Mouse (Mus musculus) telencephalon, adult 2 months (tissue): Measurements from ENCODE around the gene Nuak2.

Experiments used
- DNase-seq: peaks from one replicate; pipeline ENCODE4 v3.0.0-alpha.2; 2011; ENCODE audit warnings: low read depth, low spot score

The Nuak2 gene

DNA sequence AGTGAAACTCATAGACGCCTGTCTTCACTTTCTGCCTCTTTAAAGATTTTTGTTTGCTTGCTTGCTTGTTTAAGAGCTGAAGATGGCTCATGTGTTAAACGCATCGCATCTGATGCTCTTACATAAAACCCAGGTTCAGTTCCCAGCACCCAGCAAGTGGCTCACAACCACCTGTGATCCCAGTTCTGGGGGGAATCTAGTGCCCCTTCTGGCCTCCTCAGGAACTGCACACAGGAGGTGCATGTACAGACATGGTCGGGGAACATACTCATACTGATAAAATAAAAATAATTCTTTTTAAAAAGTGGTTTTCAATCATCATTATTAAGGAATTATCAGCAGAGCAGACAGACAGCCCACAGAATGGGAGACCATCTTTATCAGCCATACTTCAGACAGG is 35.1 kb downstream of the Nuak2 start:
- DNase-seq, result no peak

DNA sequence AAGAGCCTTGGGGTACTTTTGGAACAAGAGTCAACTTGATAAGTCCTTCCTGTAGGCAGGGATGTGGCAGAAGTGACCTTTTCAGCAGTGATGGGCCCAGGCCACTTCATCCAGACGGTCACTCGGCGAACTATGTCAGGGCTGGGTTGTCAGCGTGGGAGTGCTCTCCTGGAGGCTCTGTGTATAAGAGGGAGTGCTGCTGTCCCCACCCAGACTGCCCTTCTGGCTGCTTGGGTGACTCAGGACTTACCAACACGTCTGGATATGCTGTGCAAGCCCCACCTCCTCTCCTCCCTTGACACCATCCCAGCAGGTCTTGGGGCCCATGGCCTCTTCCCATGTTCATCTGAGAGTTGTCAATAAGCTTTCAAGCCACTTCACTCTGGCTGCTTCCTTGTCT is 37.5 kb downstream of the Nuak2 start:
- no peak for DNase-seq

DNA sequence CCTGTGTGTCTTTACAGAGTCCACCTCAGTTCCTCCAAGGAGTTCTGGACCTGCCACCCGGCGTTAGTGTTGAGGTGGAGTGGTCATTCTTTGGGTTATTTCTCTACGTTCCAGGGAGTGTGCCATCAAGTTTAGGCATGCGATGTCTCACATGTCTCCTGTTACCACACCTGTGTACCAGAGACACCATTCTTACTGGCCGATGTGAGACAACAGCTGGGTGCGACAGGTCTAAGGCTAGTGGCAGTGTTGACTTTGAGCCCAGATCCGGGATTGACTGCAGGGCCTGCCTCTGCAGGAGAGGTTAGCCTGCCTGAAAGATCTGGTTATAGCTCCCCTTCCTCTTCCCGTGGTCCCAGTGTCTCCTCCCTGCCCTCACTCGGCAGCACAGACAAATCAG is 38.3 kb downstream of the Nuak2 start:
- no peak for DNase-seq

GRCm38 (mm10) chr1:132355162-132355601 is 39.3 kb downstream of the Nuak2 start:
- no peak for DNase-seq

- peak; percentile 60 for DNase-seq
Observed at GRCm38 (mm10) chr1:132355841-132356242, 39.9 kb downstream of the Nuak2 start.

- no peak for DNase-seq
Observed at GRCm38 (mm10) chr1:132356841-132357240, 40.9 kb downstream of the Nuak2 start.

- DNase-seq, result no peak
Observed at GRCm38 (mm10) chr1:132361959-132362358, 46.0 kb downstream of the Nuak2 start.

GRCm38 (mm10) chr1:132364388-132364787 is 48.5 kb downstream of the Nuak2 start:
- DNase-seq, result no peak

DNA sequence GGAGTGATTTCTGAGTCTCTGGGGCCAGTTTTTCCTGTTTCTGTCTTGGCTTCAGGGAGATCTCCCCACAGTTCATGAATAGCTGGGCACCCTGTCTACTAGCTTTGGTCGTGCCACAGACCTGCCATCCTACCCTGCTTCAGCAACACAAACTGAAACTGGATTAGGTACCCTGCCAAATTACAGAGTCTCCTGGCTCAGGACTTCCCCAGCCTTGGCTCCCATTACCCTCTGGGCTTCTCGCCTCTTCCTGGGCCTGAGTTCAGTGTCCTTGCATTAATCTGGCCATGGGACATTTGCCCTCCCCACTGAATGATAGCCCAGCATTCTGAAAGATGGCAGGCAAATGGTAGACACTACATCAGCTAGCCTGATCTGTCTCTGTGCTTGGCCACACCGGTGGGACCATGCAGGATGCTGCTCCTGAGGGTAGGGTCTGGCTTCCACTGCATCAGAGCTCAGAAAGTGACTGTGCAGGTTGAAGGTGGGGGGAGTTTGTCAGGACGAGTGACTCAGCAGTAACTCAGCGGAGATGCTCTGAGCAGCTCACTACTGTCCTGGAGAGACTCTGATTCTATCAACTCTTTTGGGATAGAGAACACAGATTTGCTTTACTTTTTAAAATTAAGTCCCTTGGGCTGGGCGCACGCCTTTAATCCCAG is 49.1 kb downstream of the Nuak2 start:
- no peak for DNase-seq

GRCm38 (mm10) chr1:132365645-132366044 is 49.7 kb downstream of the Nuak2 start:
- DNase-seq, result no peak

DNA sequence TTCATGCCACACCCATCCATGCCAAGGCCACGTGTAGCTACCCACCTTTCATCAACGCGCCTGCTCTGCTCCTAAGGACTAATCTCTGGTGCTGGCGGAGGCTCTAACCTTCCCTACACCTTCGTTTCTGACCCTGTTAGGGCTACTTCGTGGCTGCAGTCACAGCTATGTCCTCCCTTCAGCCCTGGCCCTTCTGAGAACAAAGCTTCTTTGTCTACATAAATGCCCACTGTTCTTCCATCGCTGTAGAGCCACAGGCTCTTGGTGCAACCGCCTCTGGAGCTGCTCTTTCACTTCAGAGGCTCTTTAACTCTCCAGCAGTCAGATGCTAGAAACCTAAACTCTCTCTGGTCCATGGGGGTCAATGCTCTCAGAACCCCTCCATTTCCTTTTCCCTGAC is 50.3 kb downstream of the Nuak2 start:
- no peak for DNase-seq

DNA sequence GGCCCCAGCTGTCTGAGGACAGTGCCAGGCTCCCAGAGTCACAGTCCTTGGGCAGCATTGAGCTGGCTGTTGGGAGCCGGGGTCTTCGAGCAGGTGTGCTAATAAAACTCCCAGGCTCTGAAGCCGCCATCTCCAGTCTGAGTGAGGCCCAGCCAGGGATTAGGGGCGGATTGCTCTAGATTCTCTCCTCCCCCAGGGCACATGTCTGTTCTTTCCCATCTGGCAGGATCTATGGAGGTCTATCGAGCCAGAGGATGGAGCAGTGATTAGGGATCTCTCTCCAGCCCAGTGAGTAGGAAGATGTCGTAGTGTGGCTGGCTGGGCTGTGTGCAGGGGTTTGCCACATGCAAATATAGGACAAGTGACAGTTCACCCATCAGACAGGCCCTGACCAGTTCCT is 51.0 kb downstream of the Nuak2 start:
- no peak for DNase-seq

- DNase-seq, result no peak
Observed at GRCm38 (mm10) chr1:132367692-132368506, 52.0 kb downstream of the Nuak2 start.

DNA sequence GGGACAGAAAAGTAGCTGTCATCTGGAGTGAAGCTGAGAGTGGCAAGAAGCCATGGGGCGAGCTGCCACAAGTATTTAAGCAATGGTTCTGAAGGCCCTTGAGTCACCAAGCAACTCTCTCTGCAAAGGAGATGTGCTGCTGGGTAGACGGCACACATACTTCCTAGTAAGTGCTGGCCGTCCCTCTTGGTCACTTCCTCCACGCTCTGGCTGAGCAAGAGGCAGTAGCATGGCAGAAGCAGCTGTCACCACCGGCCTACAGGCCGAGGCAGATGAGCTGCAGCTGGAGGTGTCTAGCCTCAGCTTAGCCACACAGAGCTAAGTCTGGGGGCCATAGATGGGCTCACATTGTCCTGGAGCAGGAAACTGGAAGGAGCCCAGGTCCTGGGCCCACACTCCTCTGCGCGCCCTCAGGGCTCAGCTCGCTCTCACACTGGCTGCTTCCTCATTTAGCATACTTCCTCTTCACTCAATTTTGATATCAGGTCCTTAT is 54.8 kb downstream of the Nuak2 start:
- no peak for DNase-seq

DNA sequence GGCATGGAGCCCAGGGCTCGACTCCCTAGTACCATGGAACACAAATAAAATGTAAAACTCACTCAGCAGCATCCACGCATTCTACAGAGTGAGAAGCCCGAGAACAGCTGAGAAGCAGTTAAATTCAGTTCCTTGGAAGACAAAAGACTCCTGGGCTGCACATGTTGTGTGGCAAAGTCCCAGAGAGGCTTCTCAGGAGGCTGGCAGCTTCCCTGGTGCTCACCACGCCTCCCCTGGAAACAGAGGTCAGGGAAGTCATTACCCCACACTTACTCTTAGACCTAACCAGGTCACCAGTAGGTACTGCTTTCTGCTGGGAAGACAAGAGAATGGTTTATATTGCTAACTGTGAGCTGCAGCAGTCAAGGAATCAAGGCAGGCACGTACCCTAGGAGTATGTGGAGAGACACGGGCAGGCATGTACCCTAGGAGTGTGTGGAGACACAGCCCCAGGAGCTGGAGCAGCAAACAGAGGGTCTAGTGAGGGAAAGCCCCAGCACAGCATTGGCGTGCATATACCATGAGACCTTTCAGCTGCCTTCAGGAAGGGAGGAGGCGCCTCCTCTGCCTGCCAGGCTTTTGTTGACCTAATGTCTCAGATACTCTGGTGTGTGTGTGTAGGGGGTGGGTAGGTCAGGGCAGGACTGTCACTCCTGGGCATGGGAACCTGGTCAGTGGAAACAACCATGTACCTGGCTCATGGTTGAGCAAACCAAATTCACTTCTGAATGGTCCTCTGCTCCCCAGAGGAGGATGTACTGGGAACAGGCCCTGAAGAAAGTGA is 55.6 kb downstream of the Nuak2 start:
- DNase-seq, result no peak

DNA sequence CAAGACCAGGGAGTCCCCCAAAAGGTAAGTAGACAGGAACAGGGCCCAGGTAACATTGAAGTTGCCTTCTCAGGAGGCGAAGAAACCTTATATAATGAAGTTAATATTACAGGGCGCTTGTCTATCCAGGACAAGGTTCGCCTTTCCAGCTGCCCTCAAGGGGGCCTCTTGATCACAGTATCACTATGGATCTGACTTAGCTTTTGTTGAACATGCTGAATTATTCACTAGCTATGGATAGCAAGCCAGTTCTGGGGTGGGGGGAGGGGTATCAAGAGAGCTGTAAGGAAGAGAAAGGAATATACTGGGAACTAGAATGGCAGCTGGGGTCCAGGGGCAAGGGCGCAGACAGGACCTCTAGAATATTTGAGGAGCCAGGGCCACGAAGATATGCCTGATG is 56.4 kb downstream of the Nuak2 start:
- no peak for DNase-seq

DNA sequence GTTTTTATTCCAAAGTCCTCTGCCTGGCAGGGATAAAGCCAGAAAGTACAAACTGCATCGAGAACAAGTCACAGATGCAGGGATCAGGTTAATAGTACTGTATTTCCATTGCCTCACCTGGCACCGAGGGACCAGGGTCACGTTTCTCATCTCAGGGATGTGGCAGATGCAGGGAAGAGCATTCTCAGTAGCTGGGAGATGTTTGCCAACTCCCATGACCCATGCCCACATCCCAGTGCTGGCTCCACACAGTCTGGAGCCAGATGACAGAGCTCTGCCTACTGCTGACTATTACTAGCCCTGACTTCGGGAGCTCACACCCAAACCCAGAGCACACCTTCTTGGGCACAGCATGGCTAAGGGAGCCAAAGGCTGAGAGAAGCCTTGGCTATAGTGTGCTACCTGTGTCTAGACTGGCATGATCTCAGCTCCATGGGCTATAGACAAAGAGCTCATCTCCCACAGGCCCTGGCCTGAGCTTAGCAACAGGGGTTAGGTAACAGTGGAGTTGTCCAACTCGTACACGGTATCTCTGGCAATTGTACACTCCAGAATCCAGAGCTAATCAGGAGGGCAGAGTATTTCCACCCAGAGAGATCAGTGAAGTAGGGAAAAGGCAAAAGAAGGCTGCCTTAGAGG is 57.1 kb downstream of the Nuak2 start:
- DNase-seq, result no peak

- no peak for DNase-seq
Observed at GRCm38 (mm10) chr1:132374140-132374872, 58.4 kb downstream of the Nuak2 start.

- no peak for DNase-seq
Observed at GRCm38 (mm10) chr1:132374873-132375244, 58.9 kb downstream of the Nuak2 start.

GRCm38 (mm10) chr1:132375256-132375655 is 59.3 kb downstream of the Nuak2 start:
- peak; percentile 64 for DNase-seq
